Mouse (Mus musculus): ENCODE results near the gene Rep15. TPM values are rescaled to one million over a fixed set of nuclear protein-coding genes. Genes with fewer than 3 reads are reported as not detected.

Gene Rep15
- total RNA-seq, 2 experiments from 2014 or later = 1.1 to 2.1 TPM

GRCm38 (mm10) chr6:147013546-147013945, 18.8 kb upstream of the Rep15 start:
- no peak for DNase-seq (ENCODE audit: low spot score in 2 of 2)
- H3K4me3 ChIP-seq = no peak overlapping the region
- TF ChIP-seq CTCF (conservative IDR thresholded peaks at IDR 0.05) = peak; percentile 46
- H3K27ac ChIP-seq = no peak overlapping the region

DNA sequence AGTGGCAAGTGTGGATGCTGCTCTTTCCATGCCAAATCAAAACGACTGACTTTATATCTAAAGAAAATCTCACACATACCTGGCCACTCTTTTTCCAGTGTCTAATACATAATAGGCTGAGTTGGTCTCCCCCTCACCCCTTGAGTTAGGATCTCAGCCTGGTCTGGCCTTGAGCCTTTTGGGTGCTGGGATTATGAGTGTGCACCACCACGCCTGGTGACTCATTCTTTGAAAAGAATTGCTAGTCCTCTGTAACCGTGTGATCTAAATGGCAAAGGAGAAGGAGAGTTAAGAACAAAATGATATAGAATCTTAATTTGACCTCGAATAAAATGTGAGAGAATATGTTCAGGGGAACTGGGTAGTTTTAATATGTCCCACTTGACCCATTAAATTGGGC, 14.5 kb upstream of the Rep15 start:
- no peak overlapping the region for H3K27ac ChIP-seq
- TF ChIP-seq CTCF (conservative IDR thresholded peaks at IDR 0.05) = no peak
- no peak overlapping the region for H3K4me3 ChIP-seq
- no peak for DNase-seq (ENCODE audit: low spot score in 2 of 2)

DNA sequence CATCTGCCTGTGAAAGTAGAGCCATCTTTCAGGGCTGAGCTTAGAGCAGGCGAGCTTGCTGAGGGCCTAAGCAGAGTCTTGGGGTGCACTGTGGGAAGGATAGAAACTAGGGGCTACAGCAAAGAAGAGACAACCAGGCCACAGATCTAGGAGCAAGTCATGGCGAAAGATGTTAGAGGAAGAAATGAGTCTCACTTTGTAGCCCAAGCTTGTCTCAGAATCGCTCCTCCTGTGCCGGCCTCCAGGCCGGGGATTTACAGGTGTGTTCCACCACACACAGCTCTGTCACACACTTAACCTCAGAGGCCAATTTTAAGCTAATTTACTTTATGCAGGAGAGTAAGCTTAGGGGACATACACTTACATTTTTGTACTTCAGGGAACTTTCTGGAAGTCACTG, 14.0 kb upstream of the Rep15 start:
- Histone ChIP-seq H3K27ac (no peak overlapping the region), H3K4me3 (no peak overlapping the region)
- no peak for DNase-seq (ENCODE audit: low spot score in 2 of 2)
- TF ChIP-seq CTCF (conservative IDR thresholded peaks at IDR 0.05) = no peak

GRCm38 (mm10) chr6:147021181-147021580, 11.2 kb upstream of the Rep15 start:
- no peak for TF ChIP-seq CTCF (conservative IDR thresholded peaks at IDR 0.05)
- H3K27ac ChIP-seq = no peak overlapping the region
- no peak for DNase-seq (ENCODE audit: low spot score in 2 of 2)
- H3K4me3 ChIP-seq = no peak overlapping the region

GRCm38 (mm10) chr6:147022375-147023132, 9.8 kb upstream of the Rep15 start:
- DNase-seq (ENCODE audit: low spot score in 2 of 2) = no peak
- no peak for TF ChIP-seq CTCF (conservative IDR thresholded peaks at IDR 0.05)
- H3K4me3 ChIP-seq = no peak overlapping the region
- H3K27ac ChIP-seq = no peak overlapping the region

DNA sequence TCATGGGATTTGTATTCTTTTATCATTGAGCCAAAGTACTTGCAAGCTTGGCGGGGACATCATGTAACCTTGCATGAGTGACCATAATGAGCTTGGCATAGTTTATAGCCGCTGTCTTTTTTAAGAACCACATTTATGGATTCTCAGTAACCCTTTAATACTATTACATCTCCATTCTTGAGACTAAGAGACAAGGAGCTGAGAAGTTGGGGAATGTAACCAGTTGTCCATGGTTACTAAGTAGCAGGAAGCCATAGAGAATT, 9.3 kb upstream of the Rep15 start:
- TF ChIP-seq CTCF (conservative IDR thresholded peaks at IDR 0.05) = no peak
- DNase-seq (ENCODE audit: low spot score in 2 of 2) = no peak

DNA sequence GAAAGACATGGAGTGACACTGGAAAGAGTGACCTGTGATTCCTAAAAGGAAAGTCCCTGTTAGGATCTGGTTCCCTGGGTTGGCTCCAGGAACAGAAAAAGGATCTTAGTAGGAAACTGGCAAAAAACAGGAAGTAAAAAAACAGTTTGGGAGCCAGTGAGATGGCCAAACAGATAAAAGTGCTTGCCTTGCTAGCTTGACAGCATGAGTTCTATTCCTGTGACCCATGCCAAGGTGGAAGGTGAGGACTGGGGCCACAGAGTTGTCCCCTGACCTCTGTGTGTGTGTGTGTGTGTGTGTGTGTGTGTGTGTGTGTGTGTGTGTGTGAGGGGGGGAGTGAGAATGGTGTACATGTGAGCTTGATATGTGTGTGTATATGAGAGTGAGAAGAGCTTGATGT, 8.8 kb upstream of the Rep15 start:
- Histone ChIP-seq H3K27ac (no peak overlapping the region), H3K4me3 (no peak overlapping the region)
- no peak for TF ChIP-seq CTCF (conservative IDR thresholded peaks at IDR 0.05)
- no peak for DNase-seq (ENCODE audit: low spot score in 2 of 2)

More for the DNA sequence above, 9.3 kb upstream of the Rep15 start:
- Histone ChIP-seq H3K4me3 (no peak overlapping the region), H3K27ac (no peak overlapping the region)

DNA sequence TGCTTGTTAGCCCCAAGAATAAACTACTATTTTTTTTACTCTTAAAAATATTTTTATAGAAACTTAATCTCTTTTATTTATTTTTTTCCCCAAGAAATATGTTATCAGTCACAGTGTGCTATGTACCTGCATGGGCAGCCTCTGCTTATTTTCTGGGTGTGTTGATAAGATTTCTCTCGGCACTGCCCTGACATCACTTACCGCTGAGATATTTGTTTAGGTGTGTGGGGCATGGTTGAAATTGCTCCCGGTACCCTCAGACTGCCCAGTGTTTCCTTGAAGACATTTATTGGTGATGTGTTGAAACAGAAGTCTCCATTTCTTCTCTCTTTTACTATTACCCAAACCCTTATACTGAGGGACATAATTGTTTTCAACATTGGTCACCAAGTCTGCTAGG, 7.6 kb upstream of the Rep15 start:
- Histone ChIP-seq H3K27ac (no peak overlapping the region), H3K4me3 (no peak overlapping the region)
- no peak for TF ChIP-seq CTCF (conservative IDR thresholded peaks at IDR 0.05)
- no peak for DNase-seq (ENCODE audit: low spot score in 2 of 2)

- no peak overlapping the region for H3K4me3 ChIP-seq
- no peak for DNase-seq (ENCODE audit: low spot score in 2 of 2)
- TF ChIP-seq CTCF (conservative IDR thresholded peaks at IDR 0.05) = no peak
- no peak overlapping the region for H3K27ac ChIP-seq
Observed at GRCm38 (mm10) chr6:147028396-147028795, 4.0 kb upstream of the Rep15 start.

GRCm38 (mm10) chr6:147029591-147029990, 2.8 kb upstream of the Rep15 start:
- Histone ChIP-seq H3K4me3 (no peak overlapping the region), H3K27ac (no peak overlapping the region)
- no peak for TF ChIP-seq CTCF (conservative IDR thresholded peaks at IDR 0.05)
- no peak for DNase-seq (ENCODE audit: low spot score in 2 of 2)

DNA sequence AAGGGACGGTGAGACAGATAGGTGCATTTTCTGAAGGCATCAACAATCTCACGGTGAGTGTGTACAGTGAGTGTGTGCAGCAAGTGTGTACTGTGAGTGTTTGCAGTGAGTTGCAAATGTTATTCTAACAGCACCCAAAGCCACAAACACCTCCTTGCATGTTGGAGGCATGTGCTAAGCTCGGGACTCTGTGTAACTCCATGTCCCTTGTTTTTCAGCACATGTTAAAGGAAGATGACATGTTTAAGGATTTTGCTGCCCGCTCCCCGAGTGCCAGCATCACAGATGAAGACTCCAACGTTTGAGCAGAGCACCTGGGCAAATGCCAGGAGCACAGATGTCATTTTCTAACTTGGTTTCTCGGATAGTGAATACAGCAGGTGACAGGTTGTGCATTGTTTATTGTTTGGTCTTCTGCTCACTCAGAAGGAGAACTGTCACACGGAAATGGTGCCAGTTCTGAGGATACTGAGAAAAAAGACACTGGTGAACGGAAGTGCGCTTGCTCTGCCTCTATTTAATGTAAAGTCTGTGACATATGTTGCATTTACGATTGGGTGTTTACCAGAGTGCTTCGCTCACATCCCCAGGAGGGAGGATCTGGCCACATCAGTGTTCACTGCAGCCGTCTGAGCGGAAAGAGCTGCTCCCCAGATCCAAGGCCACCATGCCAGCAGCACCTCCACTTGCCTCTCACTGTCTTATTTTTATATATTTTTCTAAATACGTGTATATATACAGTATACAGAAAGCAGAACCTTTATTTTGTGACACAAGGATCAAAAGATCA, 2.1 kb upstream of the Rep15 start:
- no peak for TF ChIP-seq CTCF (conservative IDR thresholded peaks at IDR 0.05)
- no peak for DNase-seq (ENCODE audit: low spot score in 2 of 2)
- Histone ChIP-seq H3K27ac (no peak overlapping the region), H3K4me3 (no peak overlapping the region)

- Histone ChIP-seq H3K4me3 (peak within 1 kb of the TSS; percentile 97), H3K27ac (peak within 1 kb of the TSS; percentile 91)
- DNase-seq (ENCODE audit: low spot score in 2 of 2) = peak; percentile 88 to 92
- peak; percentile 43 for TF ChIP-seq CTCF (conservative IDR thresholded peaks at IDR 0.05)
Observed at GRCm38 (mm10) chr6:147042291-147043290, 10.2 kb downstream of the Rep15 start, which contains the start of gene Mrps35. TSS of gene Mrps35 (plus strand) at chr6:147042764.

GRCm38 (mm10) chr6:147043633-147044032, 11.2 kb downstream of the Rep15 start:
- no peak for TF ChIP-seq CTCF (conservative IDR thresholded peaks at IDR 0.05)
- H3K4me3 ChIP-seq = peak overlapping the region; percentile 97
- no peak for DNase-seq (ENCODE audit: low spot score in 2 of 2)

More at GRCm38 (mm10) chr6:147043633-147044032, 11.2 kb downstream of the Rep15 start:
- H3K27ac ChIP-seq = no peak overlapping the region
